Mouse (Mus musculus): ENCODE data around the gene Palm3. TPM values are rescaled to one million over a fixed set of nuclear protein-coding genes. Genes with fewer than 3 reads are reported as not detected.
A peak's percentile ranks its signal among the peaks of the same experiment; 100 is the strongest.

The Palm3 gene
- polyA plus RNA-seq, 1 experiment from 2014 or later = 2.0 TPM

DNA sequence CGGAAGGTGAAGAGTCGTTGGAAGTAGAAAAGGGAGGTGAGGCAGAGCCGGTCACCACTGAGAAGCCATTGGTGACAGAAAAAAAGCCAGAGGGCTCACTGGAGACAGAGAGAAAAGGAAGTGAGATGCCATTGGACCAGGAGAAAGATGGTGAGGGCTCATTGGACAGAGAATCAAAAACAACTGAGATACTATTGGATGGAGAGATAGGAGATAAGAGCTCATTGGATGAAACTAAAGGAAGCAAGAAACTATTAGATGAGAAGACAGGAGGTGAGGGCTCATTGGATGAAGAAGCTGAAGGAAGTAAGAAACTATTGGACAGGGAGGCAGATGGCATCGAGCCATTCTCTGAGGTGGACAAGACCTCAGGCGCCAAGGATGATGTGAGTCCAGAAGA, 8.0 kb downstream of the Palm3 start:
- WGBS = 90% methylated on average over 5 of the region's 5 CpGs
- Histone ChIP-seq H3K27ac (ENCODE audit: low read depth, low read length) (no peak overlapping the region), H3K36me3 (ENCODE audit: control insufficient read depth, insufficient read depth, low read length) (no peaks in the 10 kb centered on the region), H3K4me3 (ENCODE audit: low read depth, low read length) (no peak overlapping the region), H3K9me3 (ENCODE audit: control insufficient read depth, low read length) (no peaks in the 10 kb centered on the region), H3K4me2 (no peak overlapping the region), H3K4me1 (ENCODE audit: control insufficient read depth, insufficient read depth, low read length) (peaks cover 3% of the 10 kb centered on the region; the same call in 1 of the 2 replicates), H3K9ac (ENCODE audit: low read length) (no peak overlapping the region), H3K27me3 (ENCODE audit: control insufficient read depth, insufficient read depth, low read length) (peaks cover 28% of the 10 kb centered on the region)
- DNase-seq (ENCODE audit: low spot score, missing footprints) (no peak), ATAC-seq (ENCODE audit: low FRiP score) (no peak)

DNA sequence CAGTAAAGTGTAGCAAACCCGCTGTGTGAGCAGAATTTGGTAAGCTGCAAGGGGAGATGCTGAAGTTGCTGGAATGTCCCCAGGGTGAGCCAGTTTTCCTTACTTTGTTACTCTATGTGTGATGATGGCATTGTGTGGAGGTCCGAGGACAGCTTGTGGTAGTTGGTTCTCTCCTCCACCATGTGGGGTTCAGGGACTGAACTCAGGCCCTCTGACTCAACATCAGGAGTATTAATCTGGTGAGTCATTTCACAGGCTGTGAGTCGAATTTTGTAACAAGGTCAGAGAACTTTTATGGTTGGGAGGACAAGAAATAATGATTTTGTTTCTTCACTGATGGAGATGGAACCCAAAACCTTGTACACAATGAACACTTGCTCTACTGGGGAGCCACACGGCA, 11.5 kb downstream of the Palm3 start:
- Histone ChIP-seq H3K27ac (ENCODE audit: low read depth, low read length) (no peak overlapping the region), H3K36me3 (ENCODE audit: control insufficient read depth, insufficient read depth, low read length) (no peaks in the 10 kb centered on the region), H3K9me3 (ENCODE audit: control insufficient read depth, low read length) (no peaks in the 10 kb centered on the region), H3K27me3 (ENCODE audit: control insufficient read depth, insufficient read depth, low read length) (peaks cover 8% of the 10 kb centered on the region), H3K4me2 (no peak overlapping the region), H3K4me1 (ENCODE audit: control insufficient read depth, insufficient read depth, low read length) (no peaks in the 10 kb centered on the region), H3K9ac (ENCODE audit: low read length) (no peak overlapping the region), H3K4me3 (ENCODE audit: low read depth, low read length) (no peak overlapping the region)
- no peak for ATAC-seq (ENCODE audit: low FRiP score)
- DNase-seq (ENCODE audit: low spot score, missing footprints) = no peak
- WGBS = 80% methylated on average over 4 of the region's 4 CpGs

- no peak for DNase-seq (ENCODE audit: low spot score, missing footprints)
- H3K4me1 ChIP-seq (ENCODE audit: control insufficient read depth, insufficient read depth, low read length) = 0 out of 2 replicates have a peak, but pooled peaks cover 4% of the 10 kb centered on the region
- WGBS = 82% methylated on average over 5 of the region's 5 CpGs
- no peaks in the 10 kb centered on the region for H3K36me3 ChIP-seq (ENCODE audit: control insufficient read depth, insufficient read depth, low read length)
- peaks cover 17% of the 10 kb centered on the region for H3K27me3 ChIP-seq (ENCODE audit: control insufficient read depth, insufficient read depth, low read length)
- H3K27ac ChIP-seq (ENCODE audit: low read depth, low read length) = no peak overlapping the region
- no peak overlapping the region for H3K4me2 ChIP-seq
- H3K9me3 ChIP-seq (ENCODE audit: control insufficient read depth, low read length) = no peaks in the 10 kb centered on the region
- no peak for ATAC-seq (ENCODE audit: low FRiP score)
- H3K9ac ChIP-seq (ENCODE audit: low read length) = no peak overlapping the region
- no peak overlapping the region for H3K4me3 ChIP-seq (ENCODE audit: low read depth, low read length)
Measured at GRCm38 (mm10) chr8:84038015-84038414, 16.7 kb downstream of the Palm3 start.

- DNase-seq (ENCODE audit: low spot score, missing footprints) = peak; percentile 98
- Histone ChIP-seq H3K4me2 (no peak overlapping the region), H3K4me1 (ENCODE audit: control insufficient read depth, insufficient read depth, low read length) (0 out of 2 replicates have a peak, but pooled peaks cover 4% of the 10 kb centered on the region), H3K4me3 (ENCODE audit: low read depth, low read length) (no peak overlapping the region), H3K27me3 (ENCODE audit: control insufficient read depth, insufficient read depth, low read length) (peaks cover 28% of the 10 kb centered on the region), H3K9me3 (ENCODE audit: control insufficient read depth, low read length) (no peaks in the 10 kb centered on the region), H3K27ac (ENCODE audit: low read depth, low read length) (no peak overlapping the region), H3K9ac (ENCODE audit: low read length) (no peak overlapping the region), H3K36me3 (ENCODE audit: control insufficient read depth, insufficient read depth, low read length) (no peaks in the 10 kb centered on the region)
- 11% methylated on average over 5 of the region's 5 CpGs for WGBS
- ATAC-seq (ENCODE audit: low FRiP score) = peak; percentile 13; the same call in 1 of the 2 replicates
Measured at GRCm38 (mm10) chr8:84039050-84039449, 17.8 kb downstream of the Palm3 start.

DNA sequence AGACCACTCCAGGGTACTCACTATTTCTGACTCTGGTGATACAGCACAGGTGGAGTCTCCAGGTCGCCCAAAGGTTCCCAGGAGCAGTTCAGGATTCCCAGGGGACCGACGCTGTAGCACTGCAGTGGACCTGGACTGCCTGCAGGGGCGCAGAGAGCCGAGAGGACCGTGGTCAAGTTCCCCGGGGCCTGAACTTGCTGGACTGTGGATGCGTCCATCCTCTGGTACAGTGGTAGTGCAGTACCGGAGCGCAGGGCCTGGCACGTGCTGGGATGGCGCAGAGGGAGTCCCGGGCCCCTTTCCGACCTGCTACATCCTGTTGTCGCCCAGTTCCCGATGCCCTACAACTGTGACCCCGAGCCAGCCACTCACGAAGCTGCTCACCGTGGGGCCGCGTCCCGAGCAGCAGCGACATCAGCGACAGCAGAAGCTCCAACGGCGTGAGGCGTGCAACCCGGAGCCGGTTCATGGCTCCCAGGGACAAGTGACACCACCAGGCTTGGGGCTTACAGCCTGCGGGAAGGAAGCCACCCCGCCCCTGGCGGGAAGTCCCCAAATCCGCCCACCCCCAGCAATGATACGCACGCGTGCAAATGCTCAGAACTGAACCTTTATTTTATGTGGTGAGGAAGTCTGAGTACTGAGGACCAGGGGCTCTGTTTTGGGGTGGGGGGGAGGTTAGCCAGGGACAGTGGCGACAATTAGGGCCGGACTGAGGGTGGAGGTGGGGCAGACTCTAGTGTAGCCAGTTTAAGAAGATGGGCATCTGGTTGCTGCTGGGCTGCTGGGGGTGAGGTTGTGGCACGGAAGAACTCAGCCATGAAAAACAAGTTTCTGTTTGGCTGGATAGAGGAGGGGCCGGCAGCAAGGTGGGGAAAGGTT, 21.0 kb downstream of the Palm3 start, which contains the start of gene Il27ra:
Gene Il27ra, minus strand, starts transcription at position 524 of the 882 bp plus-strand sequence.
- peak within 1 kb of the TSS; percentile 32; the same call in 1 of the 2 replicates for H3K9ac ChIP-seq (ENCODE audit: low read length)
- H3K4me3 ChIP-seq (ENCODE audit: low read depth, low read length) = peak within 1 kb of the TSS; percentile 24
- DNase-seq (ENCODE audit: low spot score, missing footprints) (peak; percentile 94), ATAC-seq (ENCODE audit: low FRiP score) (peak; percentile 81)
- H3K4me2 ChIP-seq = peak within 1 kb of the TSS; percentile 60
- H3K4me1 ChIP-seq (ENCODE audit: control insufficient read depth, insufficient read depth, low read length) = peaks cover 4% of the 10 kb centered on the region; the same call in 1 of the 2 replicates
- no peaks in the 10 kb centered on the region for H3K36me3 ChIP-seq (ENCODE audit: control insufficient read depth, insufficient read depth, low read length)
- 4% methylated on average over 40 of the region's 40 CpGs for WGBS
- H3K9me3 ChIP-seq (ENCODE audit: control insufficient read depth, low read length) = no peaks in the 10 kb centered on the region; the same call in 1 of the 2 replicates
- no peak within 1 kb of the TSS for H3K27ac ChIP-seq (ENCODE audit: low read depth, low read length)
- peaks cover 42% of the 10 kb centered on the region for H3K27me3 ChIP-seq (ENCODE audit: control insufficient read depth, insufficient read depth, low read length)

- WGBS = 32% methylated on average over 12 of the region's 12 CpGs
- Histone ChIP-seq H3K4me3 (ENCODE audit: low read depth, low read length) (no peak overlapping the region), H3K27me3 (ENCODE audit: control insufficient read depth, insufficient read depth, low read length) (peaks cover 42% of the 10 kb centered on the region)
Measured at GRCm38 (mm10) chr8:84042948-84043342, 21.7 kb downstream of the Palm3 start.

DNA sequence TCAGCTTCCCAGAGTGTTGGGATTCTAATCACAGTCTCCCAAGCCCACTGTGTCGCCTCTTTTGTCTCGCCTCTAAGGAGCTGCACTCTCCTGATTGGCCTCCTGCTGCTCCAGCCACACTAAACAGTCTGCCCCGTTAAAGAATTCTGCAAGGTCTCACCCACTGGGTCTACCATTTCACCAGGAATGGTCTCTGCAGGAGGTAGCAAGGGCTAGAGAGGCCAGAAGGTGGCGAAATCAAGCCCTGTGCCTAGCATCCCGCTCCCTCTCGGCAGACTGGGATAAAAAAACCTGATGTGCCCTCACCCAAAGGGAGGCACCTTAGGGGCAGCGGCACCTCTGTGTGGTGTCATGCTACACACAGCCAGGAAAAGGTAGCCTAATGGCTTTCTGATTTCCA, 22.8 kb downstream of the Palm3 start:
- H3K9ac ChIP-seq (ENCODE audit: low read length) = no peak overlapping the region
- peaks cover 42% of the 10 kb centered on the region for H3K27me3 ChIP-seq (ENCODE audit: control insufficient read depth, insufficient read depth, low read length)
- WGBS = 6% methylated on average over 7 of the region's 7 CpGs
- H3K36me3 ChIP-seq (ENCODE audit: control insufficient read depth, insufficient read depth, low read length) = no peaks in the 10 kb centered on the region
- DNase-seq (ENCODE audit: low spot score, missing footprints) = no peak
- H3K9me3 ChIP-seq (ENCODE audit: control insufficient read depth, low read length) = no peaks in the 10 kb centered on the region; the same call in 1 of the 2 replicates
- H3K4me2 ChIP-seq = no peak overlapping the region
- ATAC-seq (ENCODE audit: low FRiP score) = no peak
- peaks cover 4% of the 10 kb centered on the region; the same call in 1 of the 2 replicates for H3K4me1 ChIP-seq (ENCODE audit: control insufficient read depth, insufficient read depth, low read length)
- no peak overlapping the region for H3K27ac ChIP-seq (ENCODE audit: low read depth, low read length)
- no peak overlapping the region for H3K4me3 ChIP-seq (ENCODE audit: low read depth, low read length)

More at GRCm38 (mm10) chr8:84042948-84043342, 21.7 kb downstream of the Palm3 start:
- H3K4me2 ChIP-seq = no peak overlapping the region
- no peaks in the 10 kb centered on the region; the same call in 1 of the 2 replicates for H3K9me3 ChIP-seq (ENCODE audit: control insufficient read depth, low read length)
- H3K9ac ChIP-seq (ENCODE audit: low read length) = no peak overlapping the region
- H3K27ac ChIP-seq (ENCODE audit: low read depth, low read length) = no peak overlapping the region
- no peak for DNase-seq (ENCODE audit: low spot score, missing footprints)
- 0 out of 2 replicates have a peak, but pooled peaks have one; percentile 28 for ATAC-seq (ENCODE audit: low FRiP score)
- H3K36me3 ChIP-seq (ENCODE audit: control insufficient read depth, insufficient read depth, low read length) = no peaks in the 10 kb centered on the region
- H3K4me1 ChIP-seq (ENCODE audit: control insufficient read depth, insufficient read depth, low read length) = peaks cover 4% of the 10 kb centered on the region; the same call in 1 of the 2 replicates

DNA sequence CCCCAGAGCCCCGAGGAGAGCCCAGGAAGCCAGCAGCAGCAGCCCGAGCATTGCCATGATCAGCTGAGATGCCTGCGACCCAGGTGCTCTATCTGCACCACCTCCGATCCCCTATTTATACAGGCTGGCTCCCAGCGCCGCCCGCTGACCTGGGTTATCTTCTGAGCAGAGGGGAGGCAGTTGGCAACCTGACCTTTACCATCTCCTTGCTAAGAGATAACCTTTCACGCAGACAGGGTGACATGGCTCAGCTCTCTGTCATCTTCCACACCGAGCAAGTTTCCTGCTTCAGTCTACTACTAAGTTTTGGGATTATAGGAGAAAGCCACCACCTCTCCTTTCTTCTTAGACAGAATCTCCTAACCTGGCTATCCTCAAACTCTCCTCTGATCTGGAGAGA, 23.6 kb downstream of the Palm3 start, which contains the start of gene Rln3:
Gene Rln3, minus strand, starts transcription at position 101 of the 400 bp plus-strand sequence.
- no peak for ATAC-seq (ENCODE audit: low FRiP score)
- no peak within 1 kb of the TSS for H3K27ac ChIP-seq (ENCODE audit: low read depth, low read length)
- H3K4me2 ChIP-seq = peak within 1 kb of the TSS; percentile 24; the same call in 1 of the 2 replicates
- no peaks in the 10 kb centered on the region for H3K36me3 ChIP-seq (ENCODE audit: control insufficient read depth, insufficient read depth, low read length)
- peaks cover 4% of the 10 kb centered on the region; the same call in 1 of the 2 replicates for H3K4me1 ChIP-seq (ENCODE audit: control insufficient read depth, insufficient read depth, low read length)
- H3K27me3 ChIP-seq (ENCODE audit: control insufficient read depth, insufficient read depth, low read length) = peaks cover 40% of the 10 kb centered on the region
- H3K9me3 ChIP-seq (ENCODE audit: control insufficient read depth, low read length) = no peaks in the 10 kb centered on the region; the same call in 1 of the 2 replicates
- 8% methylated on average over 9 of the region's 9 CpGs for WGBS
- no peak within 1 kb of the TSS for H3K9ac ChIP-seq (ENCODE audit: low read length)
- H3K4me3 ChIP-seq (ENCODE audit: low read depth, low read length) = no peak within 1 kb of the TSS
- no peak for DNase-seq (ENCODE audit: low spot score, missing footprints)

- H3K27me3 ChIP-seq (ENCODE audit: control insufficient read depth, insufficient read depth, low read length) = peaks cover 37% of the 10 kb centered on the region
- H3K36me3 ChIP-seq (ENCODE audit: control insufficient read depth, insufficient read depth, low read length) = no peaks in the 10 kb centered on the region
- no peak overlapping the region for H3K4me2 ChIP-seq
- no peak overlapping the region for H3K9ac ChIP-seq (ENCODE audit: low read length)
- H3K4me1 ChIP-seq (ENCODE audit: control insufficient read depth, insufficient read depth, low read length) = peaks cover 4% of the 10 kb centered on the region; the same call in 1 of the 2 replicates
- 77% methylated on average over 3 of the region's 3 CpGs for WGBS
- H3K9me3 ChIP-seq (ENCODE audit: control insufficient read depth, low read length) = no peaks in the 10 kb centered on the region; the same call in 1 of the 2 replicates
- DNase-seq (ENCODE audit: low spot score, missing footprints) = no peak
- ATAC-seq (ENCODE audit: low FRiP score) = no peak
- no peak overlapping the region for H3K27ac ChIP-seq (ENCODE audit: low read depth, low read length)
- no peak overlapping the region for H3K4me3 ChIP-seq (ENCODE audit: low read depth, low read length)
Measured at GRCm38 (mm10) chr8:84046505-84046904, 25.2 kb downstream of the Palm3 start.

Measured in midbrain, embryonic 11.5 days (tissue).